Mouse (Mus musculus) urinary bladder, postnatal 14 days (tissue): ENCODE results near the gene Gtsf1.

Experiments
- DNase-seq: peaks from one replicate; pipeline ENCODE4 v3.0.0; 2021; ENCODE audit warnings: low spot score

Gene Gtsf1

GRCm38 (mm10) chr15:103357817-103358216 is 72.5 kb downstream of the Gtsf1 start:
- no peak for DNase-seq

GRCm38 (mm10) chr15:103356130-103356529 is 74.1 kb downstream of the Gtsf1 start:
- DNase-seq, result no peak

GRCm38 (mm10) chr15:103355420-103355819 is 74.8 kb downstream of the Gtsf1 start:
- DNase-seq, result no peak

GRCm38 (mm10) chr15:103354690-103355089 is 75.6 kb downstream of the Gtsf1 start:
- no peak for DNase-seq

GRCm38 (mm10) chr15:103353511-103354256 is 76.6 kb downstream of the Gtsf1 start:
- no peak for DNase-seq

- DNase-seq, result peak; percentile 51
Observed at GRCm38 (mm10) chr15:103352856-103353255, 77.4 kb downstream of the Gtsf1 start.
